Mouse (Mus musculus) CH12.LX (cell line): ENCODE measurements at regions not wholly inside any gene's neighbourhood (a gene's known extent, or its start where the extent isn't known, plus 50 kb on each side); places are given as distances from the start of the nearest gene placed in this dataset.

Experiments
- DNase-seq: peaks from one replicate; pipeline ENCODE4 v3.0.0-alpha.2; 2013; ENCODE audit errors: extremely low read depth
- H3K27ac ChIP-seq: 2 replicates; pipeline ENCODE4 v1.5.1; 2012; ENCODE audit warnings: low read depth, mild to moderate bottlenecking, control low read depth, moderate library complexity; ENCODE audit not compliant: insufficient read depth
- H3K27me3 ChIP-seq: replicated peaks from 2 replicates; pipeline ENCODE3; 2012; ENCODE audit warnings: inconsistent platforms
- H3K36me3 ChIP-seq, 2 experiments: replicated peaks in 1 of 2; 2 replicates each; pipeline versions ENCODE3 to v1.6.1; 2012; ENCODE audit warnings: inconsistent platforms in 1 of 2, low read length in 1 of 2, mild to moderate bottlenecking in 1 of 2, mixed read lengths in 1 of 2, moderate library complexity in 1 of 2; ENCODE audit not compliant: control insufficient read depth in 1 of 2, insufficient read depth in 1 of 2
- H3K4me1 ChIP-seq, 2 experiments: 2 replicates each; pipeline ENCODE4 v1.6.1; 2012; ENCODE audit warnings: inconsistent platforms in 1 of 2, moderate library complexity in 1 of 2; ENCODE audit not compliant: insufficient read depth in 2 of 2, control insufficient read depth in 1 of 2
- H3K4me2 ChIP-seq: 2 replicates; pipeline ENCODE4 v1.6.1; 2012; ENCODE audit warnings: low read depth, mild to moderate bottlenecking, control low read depth; ENCODE audit not compliant: poor library complexity, insufficient read depth, severe bottlenecking
- H3K4me3 ChIP-seq, 3 experiments: fragments of 150-350 bp in 1 of 3; sonication (generic) in 1 of 3; replicated peaks in 1 of 3; 2 replicates each; pipeline versions ENCODE3 to v1.5.1; 2011 to 2012; ENCODE audit warnings: low read depth in 2 of 3, low read length in 2 of 3, mild to moderate bottlenecking in 2 of 3, moderate library complexity in 2 of 3, control low read depth in 1 of 3, improper control_type of control experiment in 1 of 3, inconsistent platforms in 1 of 3, mixed read lengths in 1 of 3; ENCODE audit not compliant: poor library complexity in 1 of 3
- H3K79me2 ChIP-seq: replicated peaks from 2 replicates; pipeline ENCODE4 v1.6.1; 2012; ENCODE audit warnings: mild to moderate bottlenecking, moderate library complexity; ENCODE audit not compliant: control insufficient read depth, poor library complexity, insufficient read depth, severe bottlenecking; ENCODE audit errors: extremely low read depth
- H3K9ac ChIP-seq: 2 replicates; pipeline ENCODE4 v1.6.1; 2012; ENCODE audit warnings: low read depth, mild to moderate bottlenecking, control low read depth, moderate library complexity; ENCODE audit not compliant: insufficient read depth
- H3K9me3 ChIP-seq: replicated peaks from 2 replicates; pipeline ENCODE3; 2012; ENCODE audit warnings: low read length, inconsistent platforms, mixed read lengths
- CTCF ChIP-seq, 2 experiments: IDR thresholded peaks in 1 of 2; conservative IDR thresholded peaks in 1 of 2; 2 replicates each; pipeline ENCODE4 v1.5.1; 2011 to 2012; ENCODE audit warnings: low read depth in 2 of 2, low read length in 2 of 2, improper control_type of control experiment in 1 of 2, inconsistent platforms in 1 of 2, mild to moderate bottlenecking in 1 of 2, moderate library complexity in 1 of 2
- IRF4 ChIP-seq: IDR thresholded peaks from 2 replicates; pipeline ENCODE4 v1.6.1; 2014; ENCODE audit warnings: low read depth, mild to moderate bottlenecking, inconsistent platforms, low read length, improper control_type of control experiment
- MAFK ChIP-seq: IDR thresholded peaks from 2 replicates; pipeline ENCODE4 v1.6.1; 2011; ENCODE audit warnings: low read length, improper control_type of control experiment; ENCODE audit not compliant: insufficient replicate concordance
- MAX ChIP-seq: IDR thresholded peaks from 2 replicates; pipeline ENCODE4 v1.6.1; 2011; ENCODE audit warnings: low read length, improper control_type of control experiment
- NELFE ChIP-seq: IDR thresholded peaks from 2 replicates; pipeline ENCODE4 v1.6.1; 2011; ENCODE audit warnings: low read depth, low read length, improper control_type of control experiment
- NRF1 ChIP-seq: IDR thresholded peaks from 2 replicates; pipeline ENCODE4 v1.6.1; 2014; ENCODE audit warnings: low read depth, mild to moderate bottlenecking, inconsistent platforms, low read length, improper control_type of control experiment, moderate library complexity
- RAD21 ChIP-seq: IDR thresholded peaks from 2 replicates; pipeline ENCODE4 v1.6.1; 2011; ENCODE audit warnings: low read depth, mild to moderate bottlenecking, low read length, improper control_type of control experiment, moderate library complexity
- TBP ChIP-seq: conservative IDR thresholded peaks from 2 replicates; pipeline ENCODE4 v1.6.1; 2011; ENCODE audit warnings: low read depth, low read length, improper control_type of control experiment
- USF1 ChIP-seq: IDR thresholded peaks from 2 replicates; pipeline ENCODE4 v1.6.1; 2014; ENCODE audit warnings: low read depth, mild to moderate bottlenecking, inconsistent platforms, low read length, improper control_type of control experiment
- dilution Hi-C: fragments of 300-500 bp; cut with MboI; formaldehyde crosslinking; loops from 2 replicates; pipeline ENCODE4 v1.14.3; 2020; ENCODE audit warnings: low sequenced_read_pairs; ENCODE audit not compliant: extremely low pct_unique_long_range_greater_than_20kb, extremely low pct_ligation_motif_present
- in situ Hi-C: fragments of 300-500 bp; cut with MboI; formaldehyde crosslinking; loops from 3 replicates; pipeline ENCODE4 v1.14.3; 2019; ENCODE audit warnings: low sequenced_read_pairs, low pct_ligation_motif_present, low pct_unique_long_range_greater_than_20kb, mixed read lengths

DNA sequence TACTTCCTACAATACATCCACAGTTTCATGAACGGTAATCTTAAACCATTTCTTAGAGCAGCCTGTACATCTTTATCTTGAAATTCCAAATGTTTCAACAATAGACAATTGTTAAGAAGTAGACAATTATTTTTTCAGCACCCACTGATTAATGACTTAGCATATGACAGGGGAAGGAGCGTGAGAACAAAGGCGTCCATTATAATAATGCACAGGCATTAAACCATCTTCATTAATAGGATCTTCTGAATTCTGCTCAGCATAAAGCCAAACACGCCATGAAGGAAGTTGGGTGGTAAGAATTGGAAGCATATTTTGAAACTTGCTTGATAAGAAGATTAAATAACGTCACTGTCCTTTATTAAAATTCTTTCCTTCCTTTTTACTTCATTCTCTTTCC lies 50.5 kb upstream of the Adarb2 start:
- Histone ChIP-seq H3K27me3 (no peaks in the 10 kb centered on the region), H3K4me2 (no peak overlapping the region), H3K9me3 (no peaks in the 10 kb centered on the region), H3K79me2 (no peaks in the 10 kb centered on the region), H3K4me1 (no peaks in the 10 kb centered on the region), H3K36me3 (no peaks in the 10 kb centered on the region), H3K9ac (no peak overlapping the region), H3K4me3 (no peak overlapping the region), H3K27ac (no peak overlapping the region)
- in situ Hi-C loops (no loop called here), dilution Hi-C loops (no loop called here)
- TF ChIP-seq IRF4 (no peak), USF1 (no peak), NELFE (no peak), MAFK (no peak), RAD21 (no peak), CTCF (conservative IDR thresholded peaks at IDR 0.05 in 1 of 2, IDR thresholded peaks at IDR 0.05 in 1 of 2; ENCODE audit: low read depth in 2 of 2, low read length in 2 of 2) (no peak), MAX (no peak), NRF1 (no peak), TBP (no peak)
- DNase-seq = no peak
